Mouse (Mus musculus) intestine, postnatal 0 days (tissue): Measurements from ENCODE around the gene Adi1. TPM values are rescaled to one million over a fixed set of nuclear protein-coding genes. Genes with fewer than 3 reads are reported as not detected.
A peak's percentile ranks its signal among the peaks of the same experiment; 100 is the strongest.

Experiments used
- ATAC-seq: fragments of 200-750 bp; cut with Nextera tagmentation; 2 replicates; pipeline ENCODE4 v1.8.0; 2017; ENCODE audit warnings: mild to moderate bottlenecking, moderate TSS enrichment, moderate library complexity
- H3K27ac ChIP-seq: fragments of 300-500 bp; sonication (generic); 2 replicates; pipeline ENCODE4 v1.5.1; 2014; ENCODE audit warnings: mild to moderate bottlenecking, low read depth, low read length, moderate library complexity
- H3K27me3 ChIP-seq: fragments of 300-500 bp; sonication (generic); replicated peaks from 2 replicates; pipeline ENCODE4 v1.6.1; 2014; ENCODE audit warnings: low read length, mixed read lengths; ENCODE audit not compliant: control insufficient read depth, insufficient read depth
- H3K36me3 ChIP-seq: fragments of 300-500 bp; sonication (generic); 2 replicates; pipeline ENCODE4 v1.6.1; 2014; ENCODE audit warnings: mild to moderate bottlenecking, moderate library complexity; ENCODE audit not compliant: control insufficient read depth, insufficient read depth
- H3K4me1 ChIP-seq: fragments of 300-500 bp; sonication (generic); replicated peaks from 2 replicates; pipeline ENCODE4 v1.6.1; 2014; ENCODE audit warnings: antibody characterized with exemption, low read length, mixed read lengths; ENCODE audit not compliant: control insufficient read depth, insufficient read depth
- H3K4me2 ChIP-seq: fragments of 300-500 bp; sonication (generic); replicated peaks from 2 replicates; pipeline ENCODE4 v1.6.1; 2014; ENCODE audit warnings: low read depth, mild to moderate bottlenecking, moderate library complexity
- H3K4me3 ChIP-seq: fragments of 300-500 bp; sonication (generic); 2 replicates; pipeline ENCODE4 v1.5.1; 2014; ENCODE audit warnings: low read depth, low read length
- H3K9ac ChIP-seq: fragments of 300-500 bp; sonication (generic); 2 replicates; pipeline ENCODE4 v1.6.1; 2014; ENCODE audit warnings: mild to moderate bottlenecking, low read depth, low read length
- H3K9me3 ChIP-seq: fragments of 300-500 bp; sonication (generic); 2 replicates; pipeline ENCODE4 v1.6.1; 2016; ENCODE audit warnings: mixed run types; ENCODE audit not compliant: control insufficient read depth
- CTCF ChIP-seq: sonication (generic); IDR thresholded peaks from 2 replicates; pipeline ENCODE4 v1.5.1; 2016; ENCODE audit warnings: low read depth, mild to moderate bottlenecking, control low read depth, antibody characterized with exemption, moderate library complexity
- WGBS: fragments of 180-500 bp; shearing (Covaris S2); extraction: QIAGEN DNeasy Blood & Tissue Kit; methylation state at CpG from one replicate; pipeline ENCODE4 v1.1.7; 2014; 5-methylcytosine and 5-hydroxymethylcytosine counted together
- polyA plus RNA-seq: library from polyadenylated mRNA; unstranded; fragments of >200 nt; fragmentation: Nextera tagmentation; extraction: Ambion mirVana; gene quantifications from 2 replicates; pipeline ENCODE4 v1.2.1, GENCODE M21; 2015

Adi1 gene
- polyA plus RNA-seq, 1 experiment from 2014 or later: 85.9 TPM

DNA sequence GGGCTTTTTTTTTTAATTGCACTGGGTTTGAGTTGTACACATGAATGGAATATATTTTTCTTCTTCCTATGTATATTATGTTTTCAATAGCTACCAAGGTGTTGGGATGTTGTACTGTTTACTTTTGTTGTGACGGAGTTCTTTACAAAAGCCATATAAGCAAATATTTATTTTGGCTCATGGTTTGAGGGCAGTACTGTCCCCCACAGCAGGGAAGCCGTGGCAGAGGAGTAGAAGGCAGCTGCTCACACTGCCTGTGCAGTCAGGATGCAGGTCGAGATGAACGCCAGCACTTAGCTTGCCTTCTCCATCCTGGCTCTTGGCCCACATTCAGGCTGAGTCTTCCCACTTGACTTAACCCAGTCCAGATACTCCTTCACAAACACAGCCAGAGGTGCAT, 8.3 kb upstream of the Adi1 start:
- no peak for ATAC-seq
- TF ChIP-seq CTCF: no peak
- WGBS: 49% methylated on average over 4 of the region's 4 CpGs
- Histone ChIP-seq H3K36me3 (no peaks in the 10 kb centered on the region), H3K4me3 (no peak overlapping the region), H3K4me2 (no peak overlapping the region), H3K4me1 (no peaks in the 10 kb centered on the region), H3K27me3 (no peaks in the 10 kb centered on the region), H3K9me3 (no peaks in the 10 kb centered on the region), H3K27ac (no peak overlapping the region), H3K9ac (no peak overlapping the region)

DNA sequence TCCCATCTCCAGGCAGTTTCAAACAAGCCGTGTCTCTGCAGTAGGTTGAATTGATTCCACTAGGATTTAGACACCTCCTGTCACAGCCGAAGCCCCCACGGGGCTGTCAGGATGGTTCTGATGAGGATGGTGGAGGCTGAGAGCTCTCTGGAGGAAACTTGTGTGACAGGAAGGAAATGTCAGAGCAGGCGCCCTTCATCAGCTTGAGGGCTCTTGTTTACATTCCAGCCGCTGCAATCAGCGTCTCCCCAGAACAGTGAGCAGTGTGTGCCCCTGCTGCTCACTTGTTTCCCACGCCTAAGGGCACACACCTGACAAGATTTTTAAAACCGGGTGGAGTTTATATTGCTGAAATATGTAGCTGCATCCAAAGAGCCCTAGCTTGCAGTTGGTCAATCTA, 7.7 kb upstream of the Adi1 start:
- Histone ChIP-seq H3K4me2 (no peak overlapping the region), H3K27ac (no peak overlapping the region), H3K9me3 (no peaks in the 10 kb centered on the region), H3K4me1 (no peaks in the 10 kb centered on the region), H3K36me3 (no peaks in the 10 kb centered on the region), H3K4me3 (no peak overlapping the region), H3K27me3 (no peaks in the 10 kb centered on the region), H3K9ac (no peak overlapping the region)
- WGBS: 10% methylated on average over 8 of the region's 8 CpGs
- TF ChIP-seq CTCF: no peak
- no peak for ATAC-seq

DNA sequence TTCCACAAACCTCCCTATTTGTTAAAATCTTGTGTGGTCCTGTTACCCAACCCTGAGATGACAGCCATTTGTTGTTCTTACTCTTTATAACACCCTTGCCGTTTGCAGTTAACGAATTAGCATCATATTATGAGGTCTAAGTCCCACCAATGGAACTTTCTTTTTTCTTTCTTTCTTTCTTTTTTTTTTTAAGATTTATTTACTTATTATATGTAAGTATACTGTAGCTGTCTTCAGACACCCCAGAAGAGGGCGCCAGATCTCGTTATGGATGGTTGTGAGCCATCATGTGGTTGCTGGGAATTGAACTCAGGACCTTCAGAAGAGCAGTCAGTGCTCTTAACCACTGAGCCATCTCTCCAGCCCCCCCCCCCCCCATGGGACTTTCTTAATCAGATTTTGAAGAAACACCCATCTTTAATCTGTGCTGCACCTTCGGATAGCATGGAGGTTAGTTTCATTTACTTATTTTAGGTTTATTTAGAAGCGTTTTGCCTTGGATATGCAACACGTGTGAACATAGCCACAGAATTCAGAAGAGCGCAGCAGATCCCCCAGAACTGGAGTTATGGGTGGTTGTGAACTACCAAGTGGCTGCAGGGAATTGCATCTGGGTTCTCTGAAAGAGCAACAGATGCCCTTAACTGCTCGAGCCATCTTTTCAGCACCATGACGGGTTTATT, 852 bp upstream of the Adi1 start:
- H3K27ac ChIP-seq: 0 out of 2 replicates have a peak overlapping the region, but pooled peaks have one; percentile 90
- 0 out of 2 replicates have a peak, but pooled peaks cover 4% of the 10 kb centered on the region for H3K4me1 ChIP-seq
- no peaks in the 10 kb centered on the region for H3K9me3 ChIP-seq
- no peak for ATAC-seq
- H3K4me2 ChIP-seq: peak overlapping the region; percentile 67
- peak overlapping the region; percentile 66; the same call in 1 of the 2 replicates for H3K9ac ChIP-seq
- peak; percentile 24; the same call in 1 of the 2 replicates for TF ChIP-seq CTCF
- H3K36me3 ChIP-seq: 0 out of 2 replicates have a peak, but pooled peaks cover under 1% of the 10 kb centered on the region
- WGBS: 72% methylated on average over 10 of the region's 10 CpGs
- no peak overlapping the region for H3K4me3 ChIP-seq
- no peaks in the 10 kb centered on the region for H3K27me3 ChIP-seq

DNA sequence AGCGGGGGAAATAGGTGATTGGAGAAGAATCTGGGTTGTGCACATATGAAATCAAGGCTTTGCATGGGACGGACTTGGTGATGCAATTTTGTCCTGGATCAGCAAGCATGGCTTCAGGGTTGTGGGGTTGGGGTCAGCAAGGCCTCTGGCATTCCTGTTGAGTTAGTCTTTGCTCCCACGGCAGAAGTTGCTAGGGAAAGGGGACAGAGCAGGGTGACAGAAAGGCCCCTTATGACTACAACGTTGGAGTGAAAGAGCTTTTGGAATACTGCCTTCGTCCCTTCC, 836 bp downstream of the Adi1 start:
- WGBS: 38% methylated on average over 5 of the region's 5 CpGs
- ATAC-seq: no peak

DNA sequence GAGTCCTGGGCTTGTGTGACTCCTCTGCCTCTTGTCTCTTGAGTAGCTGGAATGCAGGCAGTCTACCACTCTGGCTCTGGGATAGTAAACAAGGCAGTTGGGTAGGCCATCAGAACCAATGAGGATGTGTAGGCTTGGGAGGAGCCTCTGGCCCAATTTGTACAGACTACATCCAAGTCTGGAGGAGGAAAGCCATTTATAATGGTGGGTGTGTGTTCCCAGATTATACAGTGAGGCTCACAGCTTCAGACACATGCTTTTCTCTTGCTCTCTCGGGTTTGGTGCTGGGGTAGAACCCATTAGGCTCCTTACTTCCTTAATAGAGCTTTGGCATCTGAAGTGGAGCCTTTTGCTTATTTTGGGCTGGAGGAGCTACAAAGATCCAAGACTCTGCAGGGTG, 9.6 kb downstream of the Adi1 start:
- no peak for TF ChIP-seq CTCF
- Histone ChIP-seq H3K4me3 (no peak overlapping the region), H3K4me2 (no peak overlapping the region), H3K27ac (no peak overlapping the region), H3K9ac (no peak overlapping the region), H3K27me3 (no peaks in the 10 kb centered on the region), H3K4me1 (no peaks in the 10 kb centered on the region), H3K36me3 (peaks cover 12% of the 10 kb centered on the region; the same call in 1 of the 2 replicates), H3K9me3 (no peaks in the 10 kb centered on the region)
- ATAC-seq: no peak
- WGBS: 96% methylated on average over 1 of the region's 1 CpGs

More for the DNA sequence above, 836 bp downstream of the Adi1 start:
- peak overlapping the region; percentile 37; the same call in 1 of the 2 replicates for H3K9ac ChIP-seq
- TF ChIP-seq CTCF: no peak
- H3K27me3 ChIP-seq: no peaks in the 10 kb centered on the region
- peaks cover 12% of the 10 kb centered on the region; the same call in 1 of the 2 replicates for H3K36me3 ChIP-seq
- H3K27ac ChIP-seq: peak overlapping the region; percentile 90
- H3K9me3 ChIP-seq: no peaks in the 10 kb centered on the region
- H3K4me1 ChIP-seq: 0 out of 2 replicates have a peak, but pooled peaks cover 4% of the 10 kb centered on the region
- H3K4me3 ChIP-seq: peak overlapping the region; percentile 69
- peak overlapping the region; percentile 67 for H3K4me2 ChIP-seq

DNA sequence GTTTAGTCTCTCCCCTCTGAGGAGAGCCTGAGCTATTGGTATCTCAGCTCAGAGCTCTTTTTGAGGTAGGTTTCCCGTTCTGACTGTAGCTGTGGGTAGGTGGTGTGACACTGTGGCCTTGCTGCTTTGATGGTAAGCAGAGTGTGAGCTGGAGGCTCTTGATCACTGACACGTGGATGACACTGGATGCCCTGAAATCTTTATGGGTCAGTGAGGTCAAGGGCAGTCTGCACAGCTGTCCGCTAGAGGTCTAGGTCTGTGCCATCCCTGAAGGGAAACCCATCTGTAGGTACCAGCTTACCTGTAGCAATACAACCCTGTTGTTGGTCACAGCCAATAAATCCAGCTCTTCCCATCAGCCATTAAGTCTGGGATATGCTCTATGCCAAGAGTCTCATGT, 10.7 kb downstream of the Adi1 start:
- H3K9me3 ChIP-seq: no peaks in the 10 kb centered on the region
- H3K36me3 ChIP-seq: peaks cover 16% of the 10 kb centered on the region
- no peak overlapping the region for H3K4me2 ChIP-seq
- ATAC-seq: no peak
- TF ChIP-seq CTCF: no peak
- H3K4me3 ChIP-seq: no peak overlapping the region
- WGBS: 58% methylated on average over 3 of the region's 3 CpGs
- H3K27ac ChIP-seq: peak overlapping the region; percentile 54; the same call in 1 of the 2 replicates
- no peak overlapping the region for H3K9ac ChIP-seq
- H3K4me1 ChIP-seq: no peaks in the 10 kb centered on the region
- no peaks in the 10 kb centered on the region for H3K27me3 ChIP-seq
